Mouse (Mus musculus) intestine, postnatal 0 days (tissue): ENCODE results near the gene Spout1. TPM values are rescaled to one million over a fixed set of nuclear protein-coding genes. Genes with fewer than 3 reads are reported as not detected.
"Not testable (repeated sequence)": the region's sequence is repeated elsewhere in the genome, so short reads cannot be mapped to it uniquely, and the experiment has no call there.

ENCODE experiments used
- ATAC-seq: fragments of 200-750 bp; cut with Nextera tagmentation; 2 replicates; pipeline ENCODE4 v1.8.0; 2017; ENCODE audit warnings: mild to moderate bottlenecking, moderate TSS enrichment, moderate library complexity
- H3K27ac ChIP-seq: fragments of 300-500 bp; sonication (generic); 2 replicates; pipeline ENCODE4 v1.5.1; 2014; ENCODE audit warnings: mild to moderate bottlenecking, low read depth, low read length, moderate library complexity
- H3K27me3 ChIP-seq: fragments of 300-500 bp; sonication (generic); replicated peaks from 2 replicates; pipeline ENCODE4 v1.6.1; 2014; ENCODE audit warnings: low read length, mixed read lengths; ENCODE audit not compliant: control insufficient read depth, insufficient read depth
- H3K36me3 ChIP-seq: fragments of 300-500 bp; sonication (generic); 2 replicates; pipeline ENCODE4 v1.6.1; 2014; ENCODE audit warnings: mild to moderate bottlenecking, moderate library complexity; ENCODE audit not compliant: control insufficient read depth, insufficient read depth
- H3K4me1 ChIP-seq: fragments of 300-500 bp; sonication (generic); replicated peaks from 2 replicates; pipeline ENCODE4 v1.6.1; 2014; ENCODE audit warnings: antibody characterized with exemption, low read length, mixed read lengths; ENCODE audit not compliant: control insufficient read depth, insufficient read depth
- H3K4me2 ChIP-seq: fragments of 300-500 bp; sonication (generic); replicated peaks from 2 replicates; pipeline ENCODE4 v1.6.1; 2014; ENCODE audit warnings: low read depth, mild to moderate bottlenecking, moderate library complexity
- H3K4me3 ChIP-seq: fragments of 300-500 bp; sonication (generic); 2 replicates; pipeline ENCODE4 v1.5.1; 2014; ENCODE audit warnings: low read depth, low read length
- H3K9ac ChIP-seq: fragments of 300-500 bp; sonication (generic); 2 replicates; pipeline ENCODE4 v1.6.1; 2014; ENCODE audit warnings: mild to moderate bottlenecking, low read depth, low read length
- H3K9me3 ChIP-seq: fragments of 300-500 bp; sonication (generic); 2 replicates; pipeline ENCODE4 v1.6.1; 2016; ENCODE audit warnings: mixed run types; ENCODE audit not compliant: control insufficient read depth
- CTCF ChIP-seq: sonication (generic); IDR thresholded peaks from 2 replicates; pipeline ENCODE4 v1.5.1; 2016; ENCODE audit warnings: low read depth, mild to moderate bottlenecking, control low read depth, antibody characterized with exemption, moderate library complexity
- WGBS: fragments of 180-500 bp; shearing (Covaris S2); extraction: QIAGEN DNeasy Blood & Tissue Kit; methylation state at CpG from one replicate; pipeline ENCODE4 v1.1.7; 2014; 5-methylcytosine and 5-hydroxymethylcytosine counted together
- polyA plus RNA-seq: library from polyadenylated mRNA; unstranded; fragments of >200 nt; fragmentation: Nextera tagmentation; extraction: Ambion mirVana; gene quantifications from 2 replicates; pipeline ENCODE4 v1.2.1, GENCODE M21; 2015

The Spout1 gene
- polyA plus RNA-seq, 1 experiment from 2014 or later = 17.3 TPM

DNA sequence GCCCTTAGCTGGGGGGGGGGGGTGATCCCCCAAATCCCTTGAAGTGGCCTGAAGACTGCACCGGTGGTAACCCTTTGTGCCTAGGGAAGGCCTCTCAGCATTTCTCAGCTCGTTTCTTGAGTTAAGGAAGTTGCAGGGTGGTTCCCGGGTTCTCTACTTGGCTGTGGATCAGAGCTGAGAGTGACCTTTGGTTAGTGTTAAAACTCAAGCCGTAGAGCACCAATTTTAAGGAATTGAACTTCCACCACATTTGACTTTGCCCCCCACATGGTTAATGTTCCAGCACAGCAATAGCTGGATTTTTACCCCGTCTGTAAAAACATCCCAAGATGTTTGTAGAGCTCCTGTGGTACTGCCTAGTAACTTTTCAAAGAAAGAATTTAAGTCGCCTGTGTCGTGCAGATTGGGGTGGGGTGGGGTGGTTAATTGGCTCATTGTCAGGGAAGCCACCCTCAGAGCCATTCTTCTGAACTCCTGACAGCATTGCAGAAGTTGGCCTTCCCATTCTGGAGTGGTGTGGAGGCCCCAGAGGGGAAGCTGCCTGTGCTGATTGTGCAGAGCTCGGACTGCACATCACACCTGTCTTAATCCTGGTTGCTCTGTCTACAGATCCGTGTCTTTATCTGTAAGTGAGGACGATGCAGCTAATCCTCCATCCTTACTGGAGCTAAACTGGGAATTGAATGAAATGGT is 43.2 kb downstream of the Spout1 start:
- no peak for TF ChIP-seq CTCF
- Histone ChIP-seq H3K4me3 (peak overlapping the region; percentile 87), H3K9ac (peak overlapping the region; percentile 74; the same call in 1 of the 2 replicates), H3K4me1 (no peaks in the 10 kb centered on the region), H3K27ac (peak overlapping the region; percentile 93), H3K36me3 (peaks cover 18% of the 10 kb centered on the region; the same call in 1 of the 2 replicates), H3K27me3 (no peaks in the 10 kb centered on the region), H3K9me3 (no peaks in the 10 kb centered on the region), H3K4me2 (peak overlapping the region; percentile 83)
- ATAC-seq = no peak
- WGBS = 31% methylated on average over 10 of the region's 10 CpGs

DNA sequence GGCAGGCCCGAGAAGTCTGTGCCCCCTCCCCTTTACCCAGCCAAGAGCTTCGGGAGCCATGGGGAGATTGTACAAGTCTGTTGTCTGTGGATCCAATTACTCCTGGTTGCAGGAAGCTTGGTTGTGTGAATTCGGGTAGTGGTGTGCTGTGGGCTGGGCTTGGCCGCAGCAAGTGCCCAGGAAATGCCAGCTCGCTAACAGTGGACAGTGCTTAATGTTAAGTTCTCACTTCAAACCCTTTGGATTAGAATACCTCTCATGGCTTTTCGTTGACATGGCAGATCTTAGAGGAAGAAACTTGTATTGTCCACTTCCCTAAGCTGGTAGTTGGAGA is 43.9 kb downstream of the Spout1 start:
- peak overlapping the region; percentile 87 for H3K4me3 ChIP-seq
- H3K9me3 ChIP-seq = no peaks in the 10 kb centered on the region
- H3K36me3 ChIP-seq = peaks cover 16% of the 10 kb centered on the region; the same call in 1 of the 2 replicates
- no peaks in the 10 kb centered on the region for H3K4me1 ChIP-seq
- no peak for TF ChIP-seq CTCF
- H3K27me3 ChIP-seq = no peaks in the 10 kb centered on the region
- peak overlapping the region; percentile 74 for H3K9ac ChIP-seq
- no peak for ATAC-seq
- peak overlapping the region; percentile 93 for H3K27ac ChIP-seq
- WGBS = 8% methylated on average over 6 of the region's 6 CpGs
- peak overlapping the region; percentile 83 for H3K4me2 ChIP-seq

DNA sequence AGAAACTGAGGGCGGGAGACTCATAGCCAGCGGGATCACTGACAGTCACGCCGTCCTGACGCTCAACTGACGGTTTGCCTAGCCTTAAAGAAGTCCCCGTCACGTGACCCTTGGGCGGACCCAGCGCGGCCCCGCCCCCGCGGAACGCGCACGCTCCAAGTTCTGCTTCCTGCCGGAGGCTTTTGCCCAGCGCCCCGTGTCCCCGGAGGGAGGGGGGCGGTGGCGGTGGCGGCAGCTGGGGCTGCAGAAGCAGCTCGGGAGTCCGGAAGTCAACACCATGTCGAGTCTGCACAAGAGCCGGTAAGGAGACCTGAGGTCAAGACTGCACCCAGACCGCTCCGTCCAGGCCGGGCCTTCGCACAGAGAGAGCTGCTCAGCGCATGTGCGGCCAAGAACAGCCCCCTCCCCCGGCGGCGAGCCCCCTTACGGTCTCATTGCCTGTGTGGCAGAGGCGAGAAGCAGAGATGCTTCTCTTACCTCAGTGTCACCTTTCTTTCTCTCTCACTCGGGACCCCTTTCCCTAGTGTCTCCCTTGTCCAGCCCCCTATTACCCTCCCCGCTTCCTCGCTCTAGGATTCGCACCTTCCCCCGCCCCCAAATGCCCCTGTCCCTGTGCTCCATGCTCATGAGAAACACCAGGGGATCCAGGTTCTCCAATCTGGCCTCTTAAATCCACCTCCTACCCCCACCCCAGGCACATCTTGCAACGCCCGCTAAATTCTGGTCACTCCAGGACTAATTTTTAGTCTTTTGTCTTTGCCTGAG is 44.5 kb downstream of the Spout1 start, which contains the start of gene Tbc1d13:
Gene Tbc1d13 (plus strand): TSS at position 134 of the 765 bp plus-strand sequence.
- WGBS = under 1% methylated on average over 46 of the region's 46 CpGs
- H3K36me3 ChIP-seq = peaks cover 16% of the 10 kb centered on the region; the same call in 1 of the 2 replicates
- H3K4me3 ChIP-seq = peak within 1 kb of the TSS; percentile 87
- peak within 1 kb of the TSS; percentile 74 for H3K9ac ChIP-seq
- no peaks in the 10 kb centered on the region for H3K4me1 ChIP-seq
- H3K27me3 ChIP-seq = no peaks in the 10 kb centered on the region
- no peaks in the 10 kb centered on the region for H3K9me3 ChIP-seq
- H3K27ac ChIP-seq = peak within 1 kb of the TSS; percentile 93
- no peak for TF ChIP-seq CTCF
- peak within 1 kb of the TSS; percentile 83 for H3K4me2 ChIP-seq
- ATAC-seq = peak; percentile 92

DNA sequence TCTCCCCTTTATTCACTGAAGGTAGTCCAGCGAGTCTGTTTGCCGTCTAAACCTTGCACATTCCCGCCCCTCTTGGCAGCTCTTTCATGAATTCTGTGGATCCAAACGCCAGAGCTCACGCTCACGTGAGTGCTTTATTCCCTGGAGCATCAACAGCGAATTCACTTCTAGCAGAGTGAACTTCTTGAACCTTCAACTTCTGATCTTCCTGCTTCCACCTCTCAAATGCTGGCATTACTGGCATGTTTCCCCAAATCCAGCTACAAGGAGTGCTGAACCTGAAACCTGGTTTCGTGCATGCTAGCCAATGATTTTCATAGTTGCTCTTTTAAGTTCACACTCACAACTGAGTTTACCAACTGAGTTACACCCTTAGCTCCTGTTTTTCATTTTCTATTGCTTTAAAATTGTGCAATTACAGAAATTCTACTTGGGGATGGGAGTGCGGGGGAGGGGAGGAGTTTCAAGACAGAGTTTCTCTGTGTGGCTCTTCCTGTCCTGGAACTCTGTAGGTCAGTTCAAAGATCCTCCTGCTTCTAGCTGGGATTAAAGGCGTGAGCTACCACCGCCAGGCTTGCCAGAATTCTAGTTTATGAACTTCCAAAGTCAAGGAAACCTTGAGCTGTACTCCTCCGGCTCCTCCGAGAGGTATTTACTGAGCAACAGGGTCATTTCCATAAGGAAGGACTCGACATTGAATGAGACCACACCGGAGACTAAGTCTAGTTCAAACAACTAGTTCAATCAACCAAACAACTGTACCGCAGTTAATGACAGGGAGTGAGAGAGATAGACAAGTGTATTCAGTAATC is 45.3 kb downstream of the Spout1 start:
- H3K4me1 ChIP-seq = no peaks in the 10 kb centered on the region
- H3K4me3 ChIP-seq = peak overlapping the region; percentile 87
- ATAC-seq = peak; percentile 74
- H3K36me3 ChIP-seq = peaks cover 15% of the 10 kb centered on the region; the same call in 1 of the 2 replicates
- no peak for TF ChIP-seq CTCF
- peak overlapping the region; percentile 93 for H3K27ac ChIP-seq
- H3K27me3 ChIP-seq = no peaks in the 10 kb centered on the region
- H3K4me2 ChIP-seq = peak overlapping the region; percentile 83
- H3K9ac ChIP-seq = peak overlapping the region; percentile 53
- 5% methylated on average over 16 of the region's 16 CpGs for WGBS
- no peaks in the 10 kb centered on the region for H3K9me3 ChIP-seq

DNA sequence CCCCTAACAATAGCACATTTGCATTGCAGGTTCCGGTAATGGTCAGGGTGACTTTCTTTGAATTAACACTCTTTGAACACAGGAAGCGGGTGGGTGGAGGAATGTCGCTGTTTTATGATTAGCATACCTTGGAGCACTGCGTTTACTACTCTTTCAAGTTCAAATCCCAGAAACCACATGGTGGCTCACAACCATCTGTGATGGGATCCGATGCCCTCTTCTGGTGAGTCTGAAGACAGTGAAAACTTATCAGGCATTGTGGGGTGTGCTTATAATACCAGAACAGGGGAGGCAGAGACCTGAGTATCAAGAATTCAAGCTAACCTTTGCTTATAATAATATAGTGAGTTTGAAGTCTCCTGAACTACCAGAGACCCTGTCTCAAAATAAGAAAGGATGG is 47.0 kb downstream of the Spout1 start:
- 46% methylated on average over 5 of the region's 5 CpGs for WGBS
- not testable (repeated sequence) for ATAC-seq

DNA sequence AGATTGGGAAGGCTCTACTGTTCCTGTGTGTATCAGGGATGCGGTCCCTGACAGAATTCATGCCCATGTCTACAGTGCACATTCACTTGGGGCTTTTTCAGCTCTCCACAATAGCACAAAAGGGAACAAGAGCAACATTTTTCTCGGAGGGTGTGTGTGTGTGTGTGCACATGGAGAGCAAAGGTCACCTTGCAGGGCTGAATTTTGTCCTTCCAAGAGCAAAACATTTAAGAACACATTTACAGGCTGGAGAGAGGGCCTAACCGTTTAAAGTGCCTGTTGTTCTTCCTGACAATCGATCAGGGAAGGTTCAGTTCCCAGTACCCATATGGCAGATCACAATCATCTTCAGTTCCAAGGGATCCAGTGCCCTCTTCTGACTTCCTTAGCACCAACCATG is 48.1 kb downstream of the Spout1 start:
- ATAC-seq = no peak
- H3K36me3 ChIP-seq = no peaks in the 10 kb centered on the region
- no peaks in the 10 kb centered on the region for H3K9me3 ChIP-seq
- H3K4me2 ChIP-seq = no peak overlapping the region
- H3K4me1 ChIP-seq = no peaks in the 10 kb centered on the region
- no peak overlapping the region for H3K9ac ChIP-seq
- H3K4me3 ChIP-seq = no peak overlapping the region
- H3K27me3 ChIP-seq = no peaks in the 10 kb centered on the region
- no peak overlapping the region for H3K27ac ChIP-seq
- 66% methylated on average over 4 of the region's 4 CpGs for WGBS
- TF ChIP-seq CTCF = no peak

More for the DNA sequence above, 47.0 kb downstream of the Spout1 start:
- H3K4me2 ChIP-seq, H3K4me3 ChIP-seq, H3K9me3 ChIP-seq, H3K27me3 ChIP-seq, H3K36me3 ChIP-seq, H3K9ac ChIP-seq, H3K4me1 ChIP-seq, H3K27ac ChIP-seq: not testable (repeated sequence)
- TF ChIP-seq CTCF = peak; percentile 51
